Mouse (Mus musculus) ES-Bruce4 (cell line): ENCODE results near the gene Maf.

ENCODE experiments used
- CTCF ChIP-seq: IDR thresholded peaks from one replicate; pipeline ENCODE4 v1.8.1; 2011; ENCODE audit warnings: low read depth, low read length
- EP300 ChIP-seq: IDR thresholded peaks from 2 replicates; pipeline ENCODE4 v1.6.1; 2011; ENCODE audit warnings: low read depth, low read length; ENCODE audit not compliant: insufficient read depth
- POLR2A ChIP-seq: IDR thresholded peaks from one replicate; pipeline ENCODE4 v1.8.1; 2011; ENCODE audit warnings: low read length; ENCODE audit not compliant: insufficient read depth

- no peak for TF ChIP-seq CTCF
- TF ChIP-seq EP300, result no peak
- TF ChIP-seq POLR2A, result no peak
Measured at GRCm38 (mm10) chr8:115707731-115708590, at the start of gene Maf.
